Mouse (Mus musculus) cerebellum, adult 2 months (tissue): ENCODE results near the gene Slc25a43.

Source experiments
- CTCF ChIP-seq: fragments of 200-500 bp; IDR thresholded peaks from 2 replicates; pipeline ENCODE4 v1.5.1; 2011; ENCODE audit warnings: low read depth, mild to moderate bottlenecking, control low read depth, low read length, moderate library complexity, borderline replicate concordance; ENCODE audit not compliant: insufficient read depth
- POLR2A ChIP-seq: fragments of 200-500 bp; IDR thresholded peaks from 2 replicates; pipeline ENCODE4 v1.6.1; 2011; ENCODE audit warnings: low read length, control low read depth, borderline replicate concordance; ENCODE audit not compliant: insufficient read depth

- TF ChIP-seq POLR2A (peak; percentile 76), CTCF (no peak)
Observed at GRCm38 (mm10) chrX:36795424-36796162, 52.1 kb downstream of the Slc25a43 start, which contains the start of gene Slc25a5.
